Mouse (Mus musculus) urinary bladder, postnatal 14 days (tissue): ENCODE measurements at regions not wholly inside any gene's neighbourhood (a gene's known extent, or its start where the extent isn't known, plus 50 kb on each side); places are given as distances from the start of the nearest gene placed in this dataset.

Source experiments
- DNase-seq: peaks from one replicate; pipeline ENCODE4 v3.0.0; 2021; ENCODE audit warnings: low spot score

DNA sequence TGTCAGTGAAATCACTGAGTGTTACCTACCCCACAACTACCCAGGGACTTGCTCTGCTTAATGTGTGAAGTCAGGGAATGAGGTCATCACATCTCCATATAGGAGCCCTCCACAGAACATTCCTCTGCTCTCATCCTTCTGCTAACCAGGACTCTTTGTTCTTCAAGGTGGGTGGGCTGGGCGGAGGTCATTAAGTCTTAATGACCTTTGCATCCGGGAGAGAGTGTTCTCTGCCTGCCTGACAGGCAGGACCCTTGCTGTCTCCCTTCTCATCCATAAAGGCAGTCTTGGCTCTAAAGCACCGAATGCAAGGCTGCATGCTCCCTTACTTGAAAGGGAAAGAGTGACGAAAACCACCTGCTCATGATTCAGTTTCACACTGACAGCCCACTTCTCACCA, 1051.4 kb downstream of the Slc22a22 start:
- DNase-seq, result no peak

DNA sequence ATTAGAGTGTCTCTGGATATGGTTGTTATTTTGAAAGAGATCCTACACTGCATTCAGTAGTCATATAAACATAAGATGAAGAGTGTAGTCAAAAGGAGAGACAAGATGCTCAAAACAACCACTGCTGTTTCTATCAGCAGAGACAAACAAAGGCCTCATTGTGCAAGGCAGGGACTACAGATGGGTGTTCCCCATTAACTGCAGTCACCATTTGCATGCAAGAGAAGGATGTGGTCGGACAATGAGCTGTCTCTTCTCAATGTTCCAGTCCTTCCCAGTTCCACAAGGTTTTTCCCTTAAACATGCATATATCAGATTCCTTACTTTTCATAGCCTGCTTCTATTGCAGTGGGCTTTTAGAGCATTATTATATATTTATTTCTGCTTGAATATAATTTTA, 1056.7 kb downstream of the Slc22a22 start:
- no peak for DNase-seq

DNA sequence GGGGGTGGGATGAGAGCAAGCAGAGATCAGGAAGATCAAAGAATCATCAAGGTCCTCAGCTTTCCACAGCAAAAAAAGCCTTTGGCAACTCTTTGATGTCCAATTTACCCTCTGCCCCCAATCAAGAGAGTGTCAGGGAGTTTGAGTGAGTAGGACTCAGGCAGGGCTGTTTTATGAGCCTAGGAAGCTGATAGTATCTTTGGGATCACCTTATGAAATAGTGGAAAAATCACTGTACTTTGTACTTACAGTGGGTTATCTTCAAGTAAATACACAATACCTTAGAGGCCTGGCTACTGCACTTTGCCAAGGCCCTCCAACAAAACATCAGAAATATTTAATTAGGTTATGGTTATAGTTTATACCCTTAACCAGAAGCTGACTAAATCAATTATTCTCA, 1085.4 kb downstream of the Slc22a22 start:
- no peak for DNase-seq

DNA sequence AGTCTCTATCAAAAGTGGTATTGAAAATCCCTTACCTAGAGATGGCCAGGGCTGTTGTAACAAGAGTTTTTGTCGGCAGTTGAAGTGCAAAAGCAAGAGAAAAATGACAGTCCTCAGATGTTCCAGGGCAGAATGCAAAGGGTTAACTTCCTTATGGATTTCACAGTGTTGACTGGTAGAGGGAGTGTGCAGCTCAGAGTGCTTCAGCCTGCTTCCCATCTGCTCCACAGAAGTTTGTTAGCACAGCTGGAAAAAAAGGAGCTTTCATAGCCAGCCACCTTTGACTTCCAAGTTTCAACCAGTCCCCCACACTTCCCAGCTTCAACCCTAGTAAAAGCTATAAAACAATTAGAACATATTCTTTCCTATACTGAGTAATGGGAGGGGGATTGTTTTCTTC, 1098.9 kb downstream of the Slc22a22 start:
- DNase-seq, result no peak

DNA sequence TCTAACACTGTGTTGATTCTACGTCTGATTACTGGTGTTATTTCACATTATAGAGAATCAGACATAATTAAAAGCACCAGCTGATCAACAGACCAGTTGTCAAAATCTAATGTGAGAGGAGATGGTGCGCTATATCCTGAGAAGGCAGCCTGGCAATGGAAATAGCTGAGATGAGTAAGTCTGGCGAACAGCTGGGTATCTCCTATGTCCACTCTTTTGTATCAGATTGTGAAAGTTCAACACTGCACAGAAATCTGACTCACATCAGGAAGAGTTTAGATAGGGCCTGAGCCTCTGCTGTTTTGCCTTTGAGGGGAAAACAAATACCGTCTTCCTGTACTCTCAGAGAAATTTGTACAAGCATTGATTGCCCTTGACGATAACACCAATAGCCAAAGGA, 1126.5 kb downstream of the Slc22a22 start:
- DNase-seq, result no peak

DNA sequence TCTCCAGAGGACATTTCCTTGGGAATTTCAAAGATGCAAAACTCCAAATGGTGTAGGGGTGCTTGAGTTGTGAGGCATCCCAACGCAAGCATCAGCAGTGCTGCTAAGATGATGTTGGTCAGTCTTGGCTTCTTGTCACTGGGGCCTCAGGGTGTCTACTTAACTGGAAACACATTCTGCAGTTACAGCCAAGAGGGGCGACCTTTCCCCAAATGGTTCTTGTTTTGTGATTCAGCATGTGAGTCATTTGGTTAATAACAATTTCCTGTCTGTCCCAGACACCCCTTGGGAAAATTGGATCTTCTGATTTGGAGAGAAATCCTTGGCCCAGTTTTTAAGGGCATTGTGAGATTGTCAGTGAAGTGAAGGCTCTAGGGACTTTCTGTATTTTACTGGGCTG, 1131.3 kb downstream of the Slc22a22 start:
- DNase-seq, result no peak

DNA sequence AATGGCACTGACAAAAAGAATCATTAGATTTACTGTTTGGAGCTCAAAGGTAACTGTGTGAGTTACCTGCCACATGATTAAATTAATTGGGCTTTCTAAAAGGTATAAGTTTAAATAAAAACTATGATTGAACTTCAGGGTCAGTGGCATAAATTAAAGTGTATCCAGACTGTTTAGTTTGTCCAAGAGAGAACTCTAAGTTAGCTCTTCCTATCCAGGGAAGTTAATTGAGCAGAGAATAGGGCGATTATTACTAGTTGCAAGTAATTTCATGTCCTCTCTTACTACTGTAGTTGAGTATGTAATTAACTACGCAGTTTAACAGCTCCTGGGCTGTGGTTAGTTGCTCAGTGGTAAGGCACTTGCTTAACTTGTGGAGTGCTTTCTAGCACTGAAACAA, 1132.5 kb downstream of the Slc22a22 start:
- DNase-seq, result no peak

DNA sequence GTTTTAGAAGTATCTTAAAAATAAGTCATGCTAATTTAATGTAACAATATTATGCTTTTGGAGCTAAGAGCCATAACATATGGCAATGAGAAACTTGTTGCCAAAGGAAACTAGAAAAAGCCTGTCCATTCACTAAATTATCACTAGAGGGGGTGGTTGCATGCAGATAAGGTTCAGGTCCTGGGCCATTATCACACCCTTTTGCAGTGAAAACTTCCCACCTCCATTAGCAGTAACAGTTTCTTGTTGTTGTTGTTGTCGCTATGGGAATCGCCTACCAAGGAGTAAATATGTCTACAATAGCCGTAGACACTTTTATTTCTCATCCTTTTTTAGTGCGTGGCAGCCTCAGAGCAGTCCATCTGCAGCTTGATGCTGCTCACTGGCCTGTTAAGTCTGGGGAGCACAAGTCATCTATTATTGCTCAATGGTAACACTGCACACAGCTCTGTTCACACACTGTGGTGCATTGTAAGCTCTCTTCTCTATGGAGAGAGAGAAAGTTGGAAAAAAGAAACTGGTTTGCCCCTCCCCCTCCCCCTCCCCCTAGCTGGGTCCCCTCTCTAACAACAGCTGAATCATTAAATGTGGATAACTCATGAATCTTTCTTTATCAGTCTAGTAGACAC, 1133.0 kb downstream of the Slc22a22 start:
- no peak for DNase-seq

DNA sequence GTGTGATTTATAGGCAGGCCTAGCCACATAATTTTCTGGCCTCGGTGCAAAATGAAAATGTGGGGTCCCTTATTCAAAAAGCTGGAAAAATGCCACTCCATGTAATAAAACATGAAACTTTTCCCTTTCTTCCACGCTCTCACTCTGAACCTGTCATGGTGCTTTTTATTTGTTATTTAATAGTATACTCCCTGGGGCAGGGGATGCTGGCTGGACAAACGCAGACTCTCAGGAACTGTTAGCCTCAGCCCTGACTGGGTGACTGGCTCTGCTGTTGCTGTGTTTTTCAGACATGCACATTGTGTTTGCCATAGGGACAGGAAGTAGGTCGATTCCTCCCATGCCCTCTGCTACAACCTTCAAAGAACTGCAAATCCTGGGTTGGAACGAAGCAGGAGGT, 1139.5 kb downstream of the Slc22a22 start:
- no peak for DNase-seq

DNA sequence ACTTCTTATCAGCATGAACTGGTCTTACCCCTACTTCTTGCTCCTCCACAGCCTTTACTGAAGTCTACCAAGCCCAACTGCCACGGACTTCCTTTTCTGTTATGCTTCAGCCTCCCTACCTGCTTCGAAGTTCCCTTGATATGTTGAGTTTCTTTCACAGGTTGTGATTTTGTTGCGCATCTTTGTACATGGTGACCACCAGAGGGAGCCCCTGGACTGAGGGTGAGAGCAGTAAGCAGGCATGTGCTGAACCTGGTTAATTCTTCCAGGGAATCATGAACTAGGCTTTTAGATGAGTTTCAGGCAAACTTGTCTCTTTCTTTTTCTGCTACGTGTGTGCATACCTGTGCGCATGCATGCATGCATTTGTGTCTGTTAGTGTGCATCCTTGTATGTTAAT, 1141.0 kb downstream of the Slc22a22 start:
- peak; percentile 74 for DNase-seq

DNA sequence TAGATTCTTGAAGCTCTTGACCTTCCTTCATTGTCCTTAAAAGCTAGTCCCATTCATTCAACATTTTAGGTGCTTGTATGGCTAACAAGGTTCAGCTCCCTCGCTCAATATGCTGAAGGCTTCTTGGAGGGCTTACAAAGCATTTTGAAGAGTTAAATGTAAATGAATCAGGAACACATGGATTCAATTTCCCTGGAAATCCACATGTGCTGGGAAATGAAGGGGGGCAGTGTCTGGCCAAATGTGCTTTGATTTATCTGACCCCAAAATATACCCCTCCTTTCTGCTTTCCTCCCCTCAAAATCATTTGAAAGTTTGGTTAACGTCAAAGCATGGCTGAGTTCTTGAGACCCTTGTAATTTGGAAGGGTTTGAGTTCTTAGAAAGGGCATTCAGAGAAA, 1142.4 kb downstream of the Slc22a22 start:
- no peak for DNase-seq

DNA sequence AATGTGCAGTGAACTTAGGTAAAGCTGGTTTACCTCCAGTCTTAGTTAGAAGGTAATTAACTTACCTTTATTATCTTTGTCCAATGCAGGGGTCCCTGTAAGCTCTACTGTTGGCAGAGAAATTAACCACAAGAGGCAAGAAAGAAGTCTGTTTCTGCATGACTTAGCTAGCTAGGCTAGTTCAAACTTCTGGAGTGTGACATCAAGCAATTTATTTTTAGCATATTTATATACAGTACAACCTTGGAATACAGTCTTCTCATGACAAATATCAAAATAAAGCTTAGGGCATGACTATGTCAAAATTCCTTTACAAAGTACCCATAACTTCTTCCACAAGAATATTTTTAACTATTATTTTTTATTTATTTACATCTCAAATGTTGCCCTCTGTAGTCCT, 1156.9 kb downstream of the Slc22a22 start:
- DNase-seq, result no peak

DNA sequence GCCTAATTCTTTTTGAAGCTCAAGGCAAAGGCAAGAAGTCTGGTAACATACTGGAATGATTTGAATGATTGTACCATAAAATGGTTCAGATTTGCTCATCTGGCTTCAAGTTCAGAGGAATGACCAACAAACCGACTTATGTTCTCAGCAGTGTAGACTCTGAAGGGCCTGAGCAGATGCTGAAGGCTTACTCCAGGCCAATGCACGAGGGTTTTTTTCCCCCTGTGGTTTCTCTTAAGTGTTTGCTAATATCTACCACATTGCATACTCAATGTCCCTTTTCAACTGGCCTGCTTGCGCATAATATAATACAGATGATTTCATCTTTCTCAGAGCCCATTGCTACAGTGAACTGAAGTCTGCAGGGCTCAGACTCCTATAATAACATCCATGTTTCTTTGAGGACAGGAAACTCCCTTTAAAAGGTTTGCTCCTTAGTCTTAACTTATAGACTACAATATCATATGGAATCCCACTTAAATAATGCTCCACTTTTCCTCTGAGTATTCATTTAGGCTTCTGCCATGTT, 1182.5 kb downstream of the Slc22a22 start:
- DNase-seq, result no peak

DNA sequence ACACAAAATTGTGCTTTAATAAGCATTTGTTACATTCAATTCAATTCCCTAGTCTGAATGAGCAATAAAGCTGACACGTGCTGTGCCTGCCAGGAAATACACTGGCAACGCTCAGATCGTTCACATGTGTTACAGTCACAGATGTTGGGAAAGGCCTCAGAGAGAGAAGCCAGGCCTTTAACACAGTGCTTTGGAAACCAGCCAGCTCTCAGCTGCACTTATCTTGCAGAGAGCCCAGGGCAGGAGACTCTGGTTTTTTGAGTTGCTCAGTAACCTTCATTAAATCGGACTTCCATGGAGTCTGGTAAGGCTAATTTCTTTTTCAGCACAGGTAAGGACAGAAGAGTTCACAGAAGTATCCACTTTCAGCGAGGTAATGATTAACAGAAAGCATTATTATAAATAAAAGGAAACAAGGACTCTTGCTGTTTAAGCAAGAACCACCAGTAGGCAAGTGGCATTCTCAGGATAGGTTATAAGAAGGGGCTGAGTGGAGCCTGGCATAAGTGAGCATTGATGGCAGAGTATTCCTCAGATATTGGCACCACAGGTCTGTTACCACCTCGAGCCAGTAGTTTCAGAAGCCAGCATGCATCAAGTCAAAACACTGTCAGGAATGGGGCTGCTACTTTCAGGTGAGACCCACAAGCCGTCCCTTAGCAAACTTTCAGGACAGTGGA, 1198.7 kb downstream of the Slc22a22 start:
- peak; percentile 61 for DNase-seq

DNA sequence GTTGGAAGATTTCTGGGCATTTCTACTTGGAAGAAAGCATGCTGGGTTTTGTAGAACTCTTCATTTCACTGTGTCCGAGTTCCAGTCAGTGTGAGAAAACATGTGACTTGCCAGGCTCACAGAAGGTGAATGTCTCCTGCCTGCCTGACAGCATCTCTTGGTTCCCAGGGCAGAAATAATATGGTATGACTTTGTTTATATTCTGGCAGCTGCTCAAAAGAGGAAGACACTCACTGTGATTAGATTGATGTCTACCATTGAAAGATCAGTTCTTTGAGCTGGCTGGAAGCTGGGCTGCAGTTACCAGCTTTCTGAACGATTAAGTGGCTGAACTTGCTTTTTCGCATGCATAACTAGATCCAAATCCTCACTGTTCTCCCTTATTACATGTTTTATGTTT, 1199.4 kb downstream of the Slc22a22 start:
- DNase-seq, result no peak

DNA sequence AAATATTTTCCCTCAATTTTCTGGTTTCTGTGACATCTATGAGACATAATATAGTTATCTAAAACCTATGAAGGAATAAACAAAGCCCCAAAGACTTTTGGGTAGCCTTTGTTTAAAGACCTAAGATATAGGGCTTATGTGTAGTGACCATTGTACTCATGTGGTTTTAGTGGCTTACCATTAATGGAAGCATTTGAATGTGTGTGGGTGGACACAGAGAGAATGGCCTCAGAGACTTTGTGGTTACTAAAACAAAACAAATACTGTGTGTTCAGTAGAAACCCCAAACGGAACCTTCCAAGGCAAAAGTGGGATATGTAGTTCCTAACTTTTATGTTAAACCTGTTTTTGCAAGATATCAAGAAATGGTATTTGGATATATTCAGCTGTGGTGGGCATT, 1228.7 kb downstream of the Slc22a22 start:
- no peak for DNase-seq

DNA sequence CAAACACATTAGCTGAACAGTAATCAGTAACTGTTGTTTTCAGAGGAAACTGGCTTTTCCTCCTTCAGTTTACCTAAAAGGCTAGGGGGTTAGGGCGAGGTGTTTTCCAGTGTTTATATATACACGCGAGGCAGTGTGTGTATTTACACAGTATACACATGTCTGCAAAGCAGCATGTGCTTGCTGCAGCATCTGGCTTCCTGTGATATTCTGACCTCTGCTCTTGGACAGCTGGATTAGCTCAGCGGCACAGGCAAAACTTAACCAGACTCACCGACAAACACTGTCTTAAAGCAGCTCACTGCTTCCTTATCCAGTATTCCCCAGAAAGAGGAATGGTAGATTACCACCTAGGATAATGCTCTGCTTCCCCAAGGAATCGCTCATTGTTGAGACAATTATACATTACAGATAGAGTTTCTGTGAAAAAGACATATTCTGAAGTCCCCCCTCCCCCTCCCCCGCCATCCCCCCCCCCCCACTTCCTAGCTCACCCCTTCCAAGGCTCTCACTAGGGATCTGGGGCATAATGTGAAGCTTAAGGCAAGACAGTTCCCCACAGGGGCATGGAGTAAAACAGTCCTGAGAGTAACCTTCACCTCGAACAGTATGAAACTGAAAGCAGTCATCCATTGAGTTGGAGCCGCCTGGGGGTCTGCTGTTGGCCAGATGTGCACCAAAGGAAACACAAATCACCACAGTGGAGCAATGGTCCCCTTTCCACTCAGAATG, 1233.3 kb downstream of the Slc22a22 start:
- no peak for DNase-seq

DNA sequence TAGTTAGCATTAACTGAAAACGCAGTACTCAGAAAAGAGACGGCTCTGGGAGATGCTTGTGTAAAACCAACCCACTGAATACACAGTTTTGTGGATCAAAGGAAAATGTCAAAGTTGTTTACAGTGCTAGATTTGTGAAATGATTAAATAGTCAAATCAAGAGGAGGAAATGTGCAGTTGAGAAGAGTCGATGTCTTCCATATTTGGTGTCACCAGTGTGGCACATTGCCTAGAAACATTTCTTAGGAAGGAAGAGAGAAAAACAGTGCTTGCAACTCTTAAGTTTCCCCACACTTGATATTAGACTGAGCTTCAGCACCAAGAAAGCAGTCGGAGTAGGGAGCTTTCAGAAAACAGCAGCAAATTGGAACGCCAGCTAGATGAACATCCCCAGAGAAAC, 1274.9 kb downstream of the Slc22a22 start:
- DNase-seq, result no peak

DNA sequence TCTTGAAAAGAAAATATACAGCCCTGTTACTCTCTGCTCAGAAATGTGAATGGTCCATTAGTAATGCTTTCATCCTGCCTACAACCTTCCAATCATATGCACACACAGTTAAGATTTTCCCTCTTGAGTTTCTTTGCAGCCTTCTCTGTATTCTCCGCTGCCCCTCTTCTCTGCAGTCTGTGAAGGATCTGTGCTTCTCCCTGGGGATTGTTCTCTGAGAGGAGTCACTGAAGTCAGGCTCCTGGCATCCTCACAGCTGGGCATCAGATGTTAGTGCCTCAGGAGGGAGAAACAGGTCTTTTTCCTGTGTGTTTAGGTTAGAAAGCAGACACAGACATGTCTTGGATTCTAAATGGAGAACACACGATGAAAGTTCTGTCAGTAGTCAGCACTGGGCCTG, 1278.1 kb downstream of the Slc22a22 start:
- DNase-seq, result no peak

DNA sequence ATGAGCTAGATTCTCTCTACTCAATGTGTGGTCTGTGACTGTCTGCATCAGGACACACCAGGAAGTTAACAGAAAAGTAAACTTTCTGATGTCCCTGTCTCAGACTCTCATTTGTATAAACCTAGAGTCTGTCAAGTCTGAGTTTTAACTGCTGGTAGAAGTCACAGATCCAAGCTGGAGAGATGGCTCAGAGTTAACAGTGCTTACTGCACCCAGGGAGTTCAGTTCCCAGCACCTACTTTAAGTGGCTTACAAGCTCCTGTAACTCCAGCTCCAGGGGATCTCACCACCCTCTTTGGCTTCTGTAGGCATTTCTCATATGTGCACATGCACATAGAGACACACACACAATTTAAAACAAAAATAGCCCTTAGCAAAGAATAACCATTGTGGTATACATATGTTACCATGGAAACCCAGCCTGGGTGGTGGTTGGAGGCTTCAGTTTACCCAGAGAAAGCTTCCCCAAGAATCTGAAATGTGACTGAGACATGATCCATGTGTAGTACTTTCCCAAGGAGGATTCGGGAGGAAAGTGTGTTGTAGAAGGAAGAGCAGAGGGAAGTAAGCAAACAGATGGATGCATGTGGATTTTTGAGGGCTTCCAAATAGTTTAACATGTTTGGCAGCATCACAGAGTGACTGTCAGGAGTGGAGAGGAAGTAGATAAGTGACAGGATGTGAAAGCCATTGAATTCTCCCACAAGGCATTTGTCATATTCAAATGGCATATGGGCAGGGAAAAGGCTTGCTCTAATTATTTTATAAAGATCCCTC, 1279.8 kb downstream of the Slc22a22 start:
- DNase-seq, result no peak

DNA sequence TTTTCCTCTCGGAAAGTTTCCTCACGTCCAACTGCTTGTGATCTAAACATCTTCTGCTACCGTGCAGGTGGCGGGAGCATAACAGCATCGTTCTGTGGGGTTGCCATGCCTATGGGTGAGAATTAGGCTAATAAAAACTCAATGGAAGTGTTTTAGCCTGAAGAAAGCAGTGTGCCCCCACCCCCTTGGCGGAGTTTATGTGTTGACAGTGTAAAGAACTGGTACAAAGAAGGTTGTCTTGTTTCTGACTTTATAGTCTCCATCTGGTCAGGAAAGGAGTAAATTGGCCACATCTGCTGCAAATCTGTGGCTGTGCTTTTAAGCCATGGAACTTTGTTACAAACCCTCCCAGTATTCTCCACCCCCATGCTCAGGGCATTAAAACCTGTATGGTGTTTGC, 1311.2 kb downstream of the Slc22a22 start:
- DNase-seq, result no peak

DNA sequence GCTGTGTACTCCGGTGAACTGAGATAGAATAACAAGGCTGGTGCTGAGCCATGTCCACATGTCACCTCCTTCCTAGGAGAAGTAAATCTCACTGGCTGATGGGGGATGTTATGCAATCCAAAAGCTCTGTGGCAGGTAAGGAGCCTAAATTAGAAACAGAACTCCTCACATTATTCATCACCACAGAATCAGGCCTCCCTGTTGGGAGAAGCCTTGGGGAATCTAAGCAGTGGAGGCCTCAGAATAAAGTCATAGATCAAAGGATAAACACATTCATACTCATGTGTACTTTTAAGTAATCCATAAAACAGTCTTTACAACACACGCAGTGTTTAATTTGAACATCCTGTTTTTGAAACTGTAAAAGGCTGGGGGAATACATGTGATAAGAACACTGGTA, 1318.7 kb downstream of the Slc22a22 start:
- DNase-seq, result no peak

DNA sequence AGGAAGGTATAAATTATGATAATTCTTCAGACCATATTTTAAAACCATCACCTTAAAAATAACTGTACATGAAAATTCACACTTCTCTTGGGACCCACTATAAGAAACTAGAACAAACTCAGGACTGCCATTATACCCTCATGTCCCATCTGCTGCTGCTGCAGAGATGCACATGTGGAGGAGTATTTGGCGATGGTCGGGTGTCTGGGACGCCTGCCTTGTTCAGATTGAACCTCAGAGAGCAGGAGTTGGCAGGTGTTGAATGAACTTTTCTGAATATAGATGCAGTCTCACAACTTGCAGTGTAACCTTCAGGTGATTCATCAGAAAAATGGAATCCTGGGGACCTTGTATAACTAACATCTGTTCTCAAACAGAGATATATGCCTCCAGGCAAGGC, 1338.0 kb downstream of the Slc22a22 start:
- DNase-seq, result no peak
